Mouse (Mus musculus): ENCODE data around the gene Gp5.
A peak's percentile ranks its signal among the peaks of the same experiment; 100 is the strongest.

DNA sequence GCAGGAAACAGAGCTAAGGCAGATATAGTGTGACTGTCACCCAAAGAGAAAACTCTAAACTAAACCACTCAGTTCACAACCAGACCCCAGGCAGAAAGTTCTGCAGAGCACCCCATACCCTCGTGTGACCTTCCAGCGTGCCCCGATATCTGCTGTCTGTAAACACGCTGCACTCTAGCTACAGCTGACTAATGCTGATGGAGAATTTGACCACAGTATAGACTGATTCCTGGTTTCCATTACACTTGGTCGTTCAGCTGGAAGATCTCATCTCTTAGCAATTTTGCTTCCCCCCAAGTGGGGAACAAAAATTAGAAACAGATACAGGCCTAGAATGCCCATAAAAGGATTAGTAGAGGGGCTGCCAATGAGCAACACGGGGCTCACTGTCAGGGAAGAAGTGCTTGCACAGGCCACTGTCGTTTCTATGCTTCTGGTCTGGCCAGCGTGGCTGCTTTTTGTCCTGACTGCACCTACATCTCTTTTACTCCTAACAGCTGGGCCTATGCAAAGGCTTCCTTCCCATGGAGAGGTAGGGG is 39.3 kb downstream of the Gp5 start:
- no peak for TF ChIP-seq POLR2A (IDR thresholded peaks at IDR 0.05; ENCODE audit: insufficient read length, low read depth)
- TF ChIP-seq POLR2AphosphoS2 (IDR thresholded peaks at IDR 0.05; ENCODE audit: insufficient read length, low read depth): no peak
- TF ChIP-seq TCF12 (IDR thresholded peaks at IDR 0.05; ENCODE audit: insufficient read depth, poor library complexity, severe bottlenecking): no peak
- no peak for TF ChIP-seq MYOD1 (IDR thresholded peaks at IDR 0.05; ENCODE audit: control insufficient read depth in 1 of 3, insufficient read length in 2 of 3, low read depth in 2 of 3)
- no peak for TF ChIP-seq MYOG (IDR thresholded peaks at IDR 0.05; ENCODE audit: control insufficient read depth in 1 of 3, insufficient read depth in 1 of 3, insufficient read length in 2 of 3, low read depth in 2 of 3)
- TF ChIP-seq SRF (IDR thresholded peaks at IDR 0.05; ENCODE audit: control insufficient read depth, insufficient read length, low read depth): peak; percentile 46
- TF ChIP-seq E2F4 (IDR thresholded peaks at IDR 0.05; ENCODE audit: insufficient read depth): no peak
- no peak for TF ChIP-seq USF1 (IDR thresholded peaks at IDR 0.05; ENCODE audit: low read depth)
